Mouse (Mus musculus) limb, embryonic 14.5 days (tissue): ENCODE results near the gene Ttc39d. TPM values are rescaled to one million over a fixed set of nuclear protein-coding genes. Genes with fewer than 3 reads are reported as not detected.
A peak's percentile ranks its signal among the peaks of the same experiment; 100 is the strongest.

Source experiments
- ATAC-seq: fragments of 200-750 bp; cut with Nextera tagmentation; 2 replicates; pipeline ENCODE4 v1.8.0; 2017; ENCODE audit warnings: low read depth, moderate number of reproducible peaks, moderate TSS enrichment; ENCODE audit not compliant: low FRiP score
- DNase-seq: peaks from one replicate; pipeline ENCODE4 v3.0.0-alpha.2; 2015; ENCODE audit warnings: low spot score
- H3K27ac ChIP-seq: fragments of 300-500 bp; sonication (generic); replicated peaks from 2 replicates; pipeline ENCODE4 v1.5.1; 2014; ENCODE audit warnings: low read depth, mild to moderate bottlenecking, low read length, moderate library complexity, mixed read lengths
- H3K27me3 ChIP-seq: fragments of 300-500 bp; sonication (generic); 2 replicates; pipeline ENCODE4 v1.6.1; 2014; ENCODE audit warnings: low read length, mixed read lengths; ENCODE audit not compliant: control insufficient read depth, insufficient read depth
- H3K36me3 ChIP-seq: fragments of 300-500 bp; sonication (generic); 2 replicates; pipeline ENCODE4 v1.6.1; 2014; ENCODE audit warnings: mild to moderate bottlenecking, low read length, moderate library complexity, mixed read lengths; ENCODE audit not compliant: control insufficient read depth, insufficient read depth
- H3K4me1 ChIP-seq: fragments of 300-500 bp; sonication (generic); 2 replicates; pipeline ENCODE4 v1.6.1; 2014; ENCODE audit warnings: antibody characterized with exemption, low read length, mixed read lengths; ENCODE audit not compliant: control insufficient read depth, insufficient read depth
- H3K4me2 ChIP-seq: fragments of 300-500 bp; sonication (generic); replicated peaks from 2 replicates; pipeline ENCODE4 v1.6.1; 2014; ENCODE audit warnings: low read depth, mild to moderate bottlenecking, low read length, moderate library complexity; ENCODE audit not compliant: severe bottlenecking
- H3K4me3 ChIP-seq: fragments of 300-500 bp; sonication (generic); replicated peaks from 2 replicates; pipeline ENCODE4 v1.5.1; 2014; ENCODE audit warnings: low read length
- H3K9ac ChIP-seq: fragments of 300-500 bp; sonication (generic); 2 replicates; pipeline ENCODE4 v1.6.1; 2014; ENCODE audit warnings: mild to moderate bottlenecking, low read depth, low read length, moderate library complexity; ENCODE audit not compliant: severe bottlenecking
- H3K9me3 ChIP-seq: fragments of 300-500 bp; sonication (generic); 2 replicates; pipeline ENCODE4 v1.6.1; 2016; ENCODE audit warnings: low read length; ENCODE audit not compliant: control insufficient read depth
- POLR2A ChIP-seq: fragments of 200-500 bp; IDR thresholded peaks from 2 replicates; pipeline ENCODE4 v1.8.0; 2012; ENCODE audit warnings: inconsistent platforms, mild to moderate bottlenecking, moderate library complexity, borderline replicate concordance; ENCODE audit not compliant: insufficient read depth, insufficient read length; ENCODE audit errors: extremely low read depth
- WGBS: fragments of 180-500 bp; shearing (Covaris S2); extraction: QIAGEN DNeasy Blood & Tissue Kit; methylation state at CpG from one replicate; pipeline ENCODE4 v1.1.7; 2014; 5-methylcytosine and 5-hydroxymethylcytosine counted together
- polyA plus RNA-seq, 2 experiments: library from polyadenylated mRNA; depleted of rRNA in 1 of 2; stranded (reverse) in 1 of 2; unstranded in 1 of 2; fragments of >200 nt; fragmentation: Nextera tagmentation in 1 of 2; extraction: Ambion mirVana in 1 of 2; gene quantifications; 2 replicates each; pipeline versions ENCODE4 v1.2.1 to v1.2.3; 2012 to 2014

The Ttc39d gene
- 0.03 and 0.11 TPM in 2 replicates for polyA plus RNA-seq (2012; rRNA removed)
- polyA plus RNA-seq (2014; fragmentation: Nextera tagmentation; extraction: Ambion mirVana) = not detected in 2 replicates

DNA sequence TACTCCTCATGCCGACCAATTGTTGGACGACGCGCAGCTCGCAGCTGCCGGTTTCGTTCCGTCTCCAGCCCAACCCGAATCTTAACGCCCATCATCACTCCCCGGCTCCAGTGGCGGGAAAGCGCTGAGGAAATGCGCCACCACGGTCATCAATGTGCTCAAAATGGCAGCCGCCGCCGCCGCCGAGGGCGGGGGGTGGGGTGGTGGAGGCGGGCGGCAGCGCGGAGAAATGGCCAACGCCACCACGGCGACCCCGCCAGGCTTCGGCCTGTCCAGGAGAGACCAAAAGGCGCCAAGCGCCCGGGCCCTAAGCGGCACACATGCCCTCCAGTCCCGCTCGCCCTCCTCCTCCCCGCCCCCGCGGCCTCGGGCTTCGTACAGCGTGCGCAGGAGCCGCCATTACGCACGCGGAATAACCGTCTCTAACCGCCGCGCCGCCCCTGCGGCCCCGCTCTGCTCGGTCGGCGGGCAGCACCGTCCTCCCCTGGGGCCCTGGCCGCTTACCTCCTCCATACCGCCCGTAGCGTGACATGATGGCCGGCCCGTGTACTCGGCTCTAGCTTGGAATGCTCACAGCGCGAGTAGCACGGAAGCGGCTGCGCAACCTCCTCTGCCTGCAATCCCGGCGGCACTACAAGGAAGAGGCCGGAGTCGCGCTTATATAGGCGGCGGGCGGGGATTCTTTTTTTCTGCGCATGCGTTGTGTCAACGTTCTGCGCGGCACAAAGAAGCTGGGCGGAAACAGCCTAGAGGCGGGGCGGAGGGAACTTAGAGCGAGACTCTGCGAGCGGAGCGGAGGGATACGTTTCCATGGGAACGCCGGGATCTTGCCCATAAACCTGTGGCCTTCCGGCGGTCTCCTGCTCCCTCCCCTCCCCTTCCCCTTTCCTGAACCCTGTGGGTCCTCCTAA, at the start of gene Ttc39d, which contains the start of gene Srsf7:
Ttc39d (plus strand) TSS at position 790 of the 911 bp plus-strand sequence.
Srsf7 (minus strand) TSS at position 637 of the 911 bp plus-strand sequence.
- peak; percentile 100 for TF ChIP-seq POLR2A
- H3K9me3 ChIP-seq = no peaks in the 10 kb centered on the region
- peak within 1 kb of the TSS; percentile 99 for H3K9ac ChIP-seq
- DNase-seq = peak; percentile 99
- peak within 1 kb of the TSS; percentile 99 for H3K27ac ChIP-seq
- peak; percentile 96 for ATAC-seq
- no peaks in the 10 kb centered on the region for H3K27me3 ChIP-seq
- under 1% methylated on average over 79 of the region's 95 CpGs for WGBS
- peak within 1 kb of the TSS; percentile 62 for H3K4me2 ChIP-seq
- peaks cover 33% of the 10 kb centered on the region for H3K36me3 ChIP-seq
- H3K4me1 ChIP-seq = peaks cover 12% of the 10 kb centered on the region
- peak within 1 kb of the TSS; percentile 89 for H3K4me3 ChIP-seq

DNA sequence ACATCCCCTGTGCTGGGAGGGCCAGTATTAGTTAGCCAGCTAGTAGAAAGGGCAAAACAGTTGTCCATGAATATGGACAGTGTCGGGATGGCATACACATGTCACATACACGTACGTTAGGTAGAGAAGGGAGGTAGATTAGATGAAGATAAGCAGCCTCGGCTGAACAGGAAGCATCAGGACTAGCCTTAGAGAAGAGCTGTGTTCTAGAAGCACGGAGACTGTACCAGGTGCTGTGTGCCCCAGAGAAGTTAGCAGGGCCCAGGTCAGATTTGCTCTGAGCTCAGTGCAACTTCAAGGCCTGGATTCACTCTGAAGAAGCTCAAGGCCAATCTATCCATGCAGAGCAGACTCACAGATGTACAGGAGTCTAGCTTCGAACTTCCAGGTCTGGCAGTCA, 49.8 kb upstream of the Ttc39d start:
- no peak overlapping the region for H3K4me2 ChIP-seq
- 90% methylated on average over 6 of the region's 6 CpGs for WGBS
- no peaks in the 10 kb centered on the region for H3K4me1 ChIP-seq

DNA sequence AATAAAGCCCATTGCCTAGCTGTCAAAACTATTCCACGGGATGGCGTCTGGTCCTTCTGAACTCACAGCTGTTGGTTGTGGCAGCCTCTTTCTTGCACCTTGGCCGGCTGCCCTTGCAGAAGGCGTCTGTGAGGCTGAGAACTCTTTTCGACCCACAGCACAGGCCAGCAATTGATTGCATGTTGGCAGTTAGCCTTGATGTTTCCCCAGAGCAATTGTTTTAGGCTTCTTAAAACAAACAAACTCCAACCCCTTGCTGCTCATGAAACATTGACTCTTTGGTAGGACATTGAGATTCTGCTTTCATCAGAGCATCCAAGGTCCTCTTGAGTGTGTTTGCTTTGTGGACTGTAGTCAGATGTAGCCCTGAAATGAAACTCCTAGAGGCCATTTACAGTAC, 46.8 kb upstream of the Ttc39d start:
- Histone ChIP-seq H3K27ac (no peak overlapping the region), H3K4me1 (peaks cover 1% of the 10 kb centered on the region; the same call in 1 of the 2 replicates), H3K9me3 (no peaks in the 10 kb centered on the region), H3K27me3 (no peaks in the 10 kb centered on the region), H3K9ac (no peak overlapping the region), H3K4me3 (no peak overlapping the region), H3K36me3 (no peaks in the 10 kb centered on the region), H3K4me2 (no peak overlapping the region)
- no peak for TF ChIP-seq POLR2A
- DNase-seq (peak; percentile 69), ATAC-seq (no peak)
- WGBS = 42% methylated on average over 5 of the region's 5 CpGs

More for the DNA sequence above, 49.8 kb upstream of the Ttc39d start:
- Histone ChIP-seq H3K4me3 (no peak overlapping the region), H3K9ac (no peak overlapping the region), H3K36me3 (no peaks in the 10 kb centered on the region), H3K9me3 (no peaks in the 10 kb centered on the region), H3K27ac (no peak overlapping the region), H3K27me3 (no peaks in the 10 kb centered on the region)
- ATAC-seq (no peak), DNase-seq (no peak)
- TF ChIP-seq POLR2A = no peak

DNA sequence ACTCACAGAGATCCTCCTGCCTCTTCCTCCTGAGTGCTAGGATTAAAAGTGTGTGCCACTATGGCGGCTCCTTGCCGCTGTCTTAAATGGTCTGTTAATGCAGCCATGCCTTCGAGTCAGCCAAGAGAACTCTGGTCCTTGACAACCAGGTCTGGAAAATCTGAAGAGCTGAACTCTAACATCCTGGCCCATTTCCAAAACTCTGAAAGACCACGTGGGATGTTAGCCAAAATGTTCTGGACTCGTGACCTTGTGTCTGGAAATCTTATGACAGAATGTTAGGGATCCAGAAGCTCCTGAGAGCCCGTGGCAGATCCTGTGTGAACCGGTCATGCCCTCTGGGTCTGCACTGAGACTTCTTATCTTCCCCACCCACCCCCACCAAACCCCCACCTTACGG, 43.3 kb upstream of the Ttc39d start:
- Histone ChIP-seq H3K4me3 (no peak overlapping the region), H3K9me3 (no peaks in the 10 kb centered on the region), H3K27ac (no peak overlapping the region), H3K36me3 (no peaks in the 10 kb centered on the region), H3K27me3 (no peaks in the 10 kb centered on the region), H3K4me1 (peaks cover 28% of the 10 kb centered on the region), H3K4me2 (no peak overlapping the region), H3K9ac (no peak overlapping the region)
- ATAC-seq (no peak), DNase-seq (no peak)
- WGBS = 80% methylated on average over 8 of the region's 8 CpGs
- no peak for TF ChIP-seq POLR2A

DNA sequence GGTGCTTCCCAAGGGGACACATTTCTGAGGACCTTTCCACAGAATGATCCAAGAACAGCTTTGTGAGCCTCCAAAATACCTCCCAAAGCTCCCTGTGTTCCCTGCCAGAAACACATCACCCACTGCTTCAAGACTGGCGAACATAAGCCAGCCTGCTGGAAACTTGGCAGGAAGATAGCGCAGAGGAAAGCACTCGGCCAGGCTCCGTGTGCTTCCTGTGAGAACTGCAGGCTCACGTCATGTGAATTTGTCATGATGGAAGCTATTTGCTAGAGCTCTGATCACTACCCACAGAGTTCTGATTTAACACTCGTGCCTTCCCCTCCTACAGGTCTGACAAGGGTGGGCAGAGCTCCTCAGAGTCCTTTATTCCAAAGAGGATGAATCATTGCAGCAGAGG, 41.5 kb upstream of the Ttc39d start:
- H3K4me3 ChIP-seq = no peak overlapping the region
- peak; percentile 46 for DNase-seq
- ATAC-seq = no peak
- H3K27me3 ChIP-seq = no peaks in the 10 kb centered on the region
- no peak for TF ChIP-seq POLR2A
- H3K27ac ChIP-seq = 0 out of 2 replicates have a peak overlapping the region, but pooled peaks have one; percentile 13
- no peaks in the 10 kb centered on the region for H3K36me3 ChIP-seq
- 62% methylated on average over 6 of the region's 6 CpGs for WGBS
- H3K4me1 ChIP-seq = peaks cover 30% of the 10 kb centered on the region
- H3K9ac ChIP-seq = no peak overlapping the region
- H3K4me2 ChIP-seq = no peak overlapping the region
- no peaks in the 10 kb centered on the region for H3K9me3 ChIP-seq
